24 mouse cellular contexts compared by ENCODE assay signal in genomic region chr8:84718959-84719690, GRCm38 (mm10). TPM values are rescaled to one million over a fixed set of nuclear protein-coding genes. Genes with fewer than 3 reads are reported as not detected.
A peak's percentile ranks its signal among the peaks of the same experiment; 100 is the strongest.
DNase-seq lines count a peak whose midpoint lies in the region; ATAC-seq and TF ChIP-seq lines count a peak whose summit lies in the region.
"Had no signal": no experiment of that assay in that cellular context is flagged by ENCODE, and none has a peak within 500 bp of the region (broad histone marks: within the 10 kb centered on the region; RNA-seq: fewer than 3 reads in every experiment).

No protein-coding gene starts in this region.

- peaks cover 23% of the 10 kb centered on the region for H3K27me3 ChIP-seq in embryonic facial prominence, embryonic 13.5 days
- H3K27me3 ChIP-seq in embryonic facial prominence, embryonic 10.5 days (replicated peaks; ENCODE audit: low read depth, poor library complexity, severe bottlenecking) = peaks cover 100% of the 10 kb centered on the region
- H3K27me3 ChIP-seq in limb, embryonic 10.5 days (ENCODE audit: low read depth, poor library complexity, severe bottlenecking) = peaks cover 96% of the 10 kb centered on the region
- H3K27me3 ChIP-seq: lung, embryonic 15.5 days had no signal

- WGBS in embryonic facial prominence, embryonic 13.5 days = 79% methylated on average over 5 of the region's 5 CpGs
- 88% methylated on average over 5 of the region's 5 CpGs for WGBS in embryonic facial prominence, embryonic 10.5 days
- WGBS in limb, embryonic 10.5 days = 79% methylated on average over 5 of the region's 5 CpGs

- DNase-seq in embryonic facial prominence, embryonic 10.5 days (ENCODE audit: low spot score) = no peak
- DNase-seq in layer of hippocampus, adult 2 months (ENCODE audit: low spot score in 2 of 2) = no peak
- DNase-seq in layer of hippocampus, adult 18-20 months (ENCODE audit: low spot score in 2 of 2) = no peak
- peak; percentile 67 for DNase-seq in brain, adult 2 months (ENCODE audit: low read depth, low spot score)
- DNase-seq in limb, embryonic 10.5 days (ENCODE audit: low spot score) = no peak
- DNase-seq in urinary bladder, adult 18-20 months (ENCODE audit: low spot score in 2 of 2) = no peak
- DNase-seq in neural tube, embryonic 10.5 days (ENCODE audit: extremely low spot score, low spot score) = no peak
- DNase-seq: B cell, adult 2 months; kidney, adult 9 months; kidney, postnatal 25 days; layer of hippocampus, adult 9-11 months; liver; midbrain, embryonic 14.5 days; right cerebral cortex, postnatal 14 days; spleen, adult 18-20 months; thymus, postnatal 36 days had no signal

- H3K36me3 ChIP-seq in embryonic facial prominence, embryonic 13.5 days = peaks cover 69% of the 10 kb centered on the region
- no peaks in the 10 kb centered on the region for H3K36me3 ChIP-seq in embryonic facial prominence, embryonic 10.5 days (replicated peaks)
- H3K36me3 ChIP-seq in limb, embryonic 10.5 days = 0 out of 2 replicates have a peak, but pooled peaks cover 3% of the 10 kb centered on the region
- H3K36me3 ChIP-seq: forebrain, embryonic 10.5 days; heart, embryonic 10.5 days; hindbrain, embryonic 15.5 days; intestine, embryonic 15.5 days; neural tube, embryonic 15.5 days had no signal

- H3K4me3 ChIP-seq in embryonic facial prominence, embryonic 13.5 days = no peak overlapping the region
- H3K4me3 ChIP-seq in embryonic facial prominence, embryonic 10.5 days = no peak overlapping the region
- H3K4me3 ChIP-seq in layer of hippocampus, adult 2 months = no peak overlapping the region
- H3K4me3 ChIP-seq in limb, embryonic 10.5 days = no peak overlapping the region
- H3K4me3 ChIP-seq: embryonic facial prominence, embryonic 15.5 days; forebrain, embryonic 10.5 days; heart, embryonic 10.5 days; hindbrain, embryonic 15.5 days; intestine, embryonic 15.5 days; lung, embryonic 15.5 days; neural tube, embryonic 15.5 days had no signal

- 0 out of 2 replicates have a peak overlapping the region, but pooled peaks have one; percentile 33 for H3K9ac ChIP-seq in embryonic facial prominence, embryonic 13.5 days
- H3K9ac ChIP-seq: embryonic facial prominence, embryonic 15.5 days; hindbrain, embryonic 15.5 days; intestine, embryonic 15.5 days; lung, embryonic 15.5 days; neural tube, embryonic 15.5 days had no signal

- no peak overlapping the region for H3K27ac ChIP-seq in embryonic facial prominence, embryonic 13.5 days
- no peak overlapping the region for H3K27ac ChIP-seq in embryonic facial prominence, embryonic 10.5 days (replicated peaks)
- H3K27ac ChIP-seq in layer of hippocampus, adult 2 months = peak overlapping the region; percentile 93
- peak overlapping the region; percentile 97 for H3K27ac ChIP-seq in limb, embryonic 10.5 days
- H3K27ac ChIP-seq: embryonic facial prominence, embryonic 15.5 days; forebrain, embryonic 10.5 days; heart, embryonic 10.5 days; hindbrain, embryonic 15.5 days; intestine, embryonic 15.5 days; lung, embryonic 15.5 days; neural tube, embryonic 15.5 days had no signal

- peaks cover 81% of the 10 kb centered on the region for H3K4me1 ChIP-seq in embryonic facial prominence, embryonic 13.5 days
- H3K4me1 ChIP-seq in embryonic facial prominence, embryonic 10.5 days = peaks cover 59% of the 10 kb centered on the region
- H3K4me1 ChIP-seq in limb, embryonic 10.5 days = peaks cover 87% of the 10 kb centered on the region

- H3K9me3 ChIP-seq in embryonic facial prominence, embryonic 13.5 days = no peaks in the 10 kb centered on the region
- no peaks in the 10 kb centered on the region for H3K9me3 ChIP-seq in embryonic facial prominence, embryonic 10.5 days
- H3K9me3 ChIP-seq in limb, embryonic 10.5 days (replicated peaks) = no peaks in the 10 kb centered on the region
- H3K9me3 ChIP-seq: embryonic facial prominence, embryonic 15.5 days; forebrain, embryonic 10.5 days; heart, embryonic 10.5 days; hindbrain, embryonic 15.5 days; intestine, embryonic 15.5 days; lung, embryonic 15.5 days; neural tube, embryonic 15.5 days had no signal

- H3K4me2 ChIP-seq in embryonic facial prominence, embryonic 13.5 days = no peak overlapping the region
- H3K4me2 ChIP-seq: embryonic facial prominence, embryonic 15.5 days; hindbrain, embryonic 15.5 days; intestine, embryonic 15.5 days; lung, embryonic 15.5 days; neural tube, embryonic 15.5 days had no signal

- no peak for TF ChIP-seq CTCF in layer of hippocampus, adult 2 months (conservative IDR thresholded peaks at IDR 0.05)

- no peak for ATAC-seq in embryonic facial prominence, embryonic 13.5 days (ENCODE audit: insufficient number of reproducible peaks, insufficient read depth, low FRiP score, low TSS enrichment, low read depth)
- ATAC-seq: intestine, embryonic 15.5 days had no signal

RNA-seq across cellular contexts. Expression of gene G430095P16Rik, which starts 3.7 kb away (rescaled TPM):
- polyA plus RNA-seq in embryonic facial prominence, embryonic 13.5 days (2015; fragmentation: Nextera tagmentation; extraction: Ambion mirVana) = 6.1 and 6.2 TPM in 2 replicates
- 1.6 and 3.6 TPM in 2 replicates for polyA plus RNA-seq in embryonic facial prominence, embryonic 10.5 days (2016; fragmentation: Nextera tagmentation; extraction: Ambion mirVana)
- under 1 TPM in 1 of 2 experiments, not detected in 1; 0.54 TPM for total RNA-seq in layer of hippocampus, adult 2 months (2021)
- not detected for total RNA-seq in layer of hippocampus, adult 18-20 months (2021)
- 3.7 and 8.1 TPM in 2 replicates for polyA plus RNA-seq in limb, embryonic 10.5 days (2016; fragmentation: Nextera tagmentation; extraction: Ambion mirVana)

RNA-seq across cellular contexts. Expression of gene Lyl1, which starts 17.9 kb away (rescaled TPM):
- polyA plus RNA-seq in embryonic facial prominence, embryonic 13.5 days (2015; fragmentation: Nextera tagmentation; extraction: Ambion mirVana) = 4.8 and 4.9 TPM in 2 replicates
- 4.3 and 5.5 TPM in 2 replicates for polyA plus RNA-seq in embryonic facial prominence, embryonic 10.5 days (2016; fragmentation: Nextera tagmentation; extraction: Ambion mirVana)
- 1 to 10 TPM; 2.3 to 2.6 TPM for total RNA-seq in layer of hippocampus, adult 2 months (2021)
- 1 to 10 TPM; 2.0 to 2.2 TPM for total RNA-seq in layer of hippocampus, adult 18-20 months (2021)
- 4.6 and 4.7 TPM in 2 replicates for polyA plus RNA-seq in limb, embryonic 10.5 days (2016; fragmentation: Nextera tagmentation; extraction: Ambion mirVana)

RNA-seq across cellular contexts. Expression of gene Nacc1, which starts 31.5 kb away (rescaled TPM):
- polyA plus RNA-seq in embryonic facial prominence, embryonic 13.5 days (2015; fragmentation: Nextera tagmentation; extraction: Ambion mirVana) = 16.3 and 16.6 TPM in 2 replicates
- polyA plus RNA-seq in embryonic facial prominence, embryonic 10.5 days (2016; fragmentation: Nextera tagmentation; extraction: Ambion mirVana) = 30.4 and 30.8 TPM in 2 replicates
- 10 to 100 TPM; 91.8 to 93.9 TPM for total RNA-seq in layer of hippocampus, adult 2 months (2021)
- 10 to 100 TPM; 94.8 to 95.5 TPM for total RNA-seq in layer of hippocampus, adult 18-20 months (2021)
- polyA plus RNA-seq in limb, embryonic 10.5 days (2016; fragmentation: Nextera tagmentation; extraction: Ambion mirVana) = 31.7 and 32.0 TPM in 2 replicates

RNA-seq across cellular contexts. Expression of gene Trmt1, which starts 33.0 kb away (rescaled TPM):
- 71.3 and 78.6 TPM in 2 replicates for polyA plus RNA-seq in embryonic facial prominence, embryonic 13.5 days (2015; fragmentation: Nextera tagmentation; extraction: Ambion mirVana)
- 69.1 and 71.2 TPM in 2 replicates for polyA plus RNA-seq in embryonic facial prominence, embryonic 10.5 days (2016; fragmentation: Nextera tagmentation; extraction: Ambion mirVana)
- total RNA-seq in layer of hippocampus, adult 2 months (2021) = 100 to 1,000 TPM; 109 to 113 TPM
- total RNA-seq in layer of hippocampus, adult 18-20 months (2021) = 100 to 1,000 TPM in 1 of 2 experiments, 10 to 100 TPM in 1; 96.9 to 108 TPM
- polyA plus RNA-seq in limb, embryonic 10.5 days (2016; fragmentation: Nextera tagmentation; extraction: Ambion mirVana) = 71.7 and 79.3 TPM in 2 replicates

RNA-seq across cellular contexts. Expression of gene Ier2, which starts 56.5 kb away (rescaled TPM):
- polyA plus RNA-seq in embryonic facial prominence, embryonic 13.5 days (2015; fragmentation: Nextera tagmentation; extraction: Ambion mirVana) = 64.3 and 67.6 TPM in 2 replicates
- 140 and 148 TPM in 2 replicates for polyA plus RNA-seq in embryonic facial prominence, embryonic 10.5 days (2016; fragmentation: Nextera tagmentation; extraction: Ambion mirVana)
- total RNA-seq in layer of hippocampus, adult 2 months (2021) = 1 to 10 TPM; 5.1 to 7.2 TPM
- 10 to 100 TPM in 1 of 2 experiments, 1 to 10 TPM in 1; 6.2 to 10.0 TPM for total RNA-seq in layer of hippocampus, adult 18-20 months (2021)
- polyA plus RNA-seq in limb, embryonic 10.5 days (2016; fragmentation: Nextera tagmentation; extraction: Ambion mirVana) = 199 and 229 TPM in 2 replicates

Comparison
In these comparisons a context has a peak if more than half of its experiments do, and no peak if none do; other contexts are left out.
1. H3K27ac ChIP-seq: peak in layer of hippocampus, adult 2 months (single experiment) and limb, embryonic 10.5 days (single experiment); none in embryonic facial prominence, embryonic 13.5 days (single experiment) and embryonic facial prominence, embryonic 10.5 days (single experiment).